Mouse (Mus musculus): Measurements from ENCODE around the gene Gm20388. TPM values are rescaled to one million over a fixed set of nuclear protein-coding genes. Genes with fewer than 3 reads are reported as not detected.

Gene Gm20388
- total and polyA plus RNA-seq, 2 experiments from 2014 or later, result 17.3 TPM; not detected in 1

DNA sequence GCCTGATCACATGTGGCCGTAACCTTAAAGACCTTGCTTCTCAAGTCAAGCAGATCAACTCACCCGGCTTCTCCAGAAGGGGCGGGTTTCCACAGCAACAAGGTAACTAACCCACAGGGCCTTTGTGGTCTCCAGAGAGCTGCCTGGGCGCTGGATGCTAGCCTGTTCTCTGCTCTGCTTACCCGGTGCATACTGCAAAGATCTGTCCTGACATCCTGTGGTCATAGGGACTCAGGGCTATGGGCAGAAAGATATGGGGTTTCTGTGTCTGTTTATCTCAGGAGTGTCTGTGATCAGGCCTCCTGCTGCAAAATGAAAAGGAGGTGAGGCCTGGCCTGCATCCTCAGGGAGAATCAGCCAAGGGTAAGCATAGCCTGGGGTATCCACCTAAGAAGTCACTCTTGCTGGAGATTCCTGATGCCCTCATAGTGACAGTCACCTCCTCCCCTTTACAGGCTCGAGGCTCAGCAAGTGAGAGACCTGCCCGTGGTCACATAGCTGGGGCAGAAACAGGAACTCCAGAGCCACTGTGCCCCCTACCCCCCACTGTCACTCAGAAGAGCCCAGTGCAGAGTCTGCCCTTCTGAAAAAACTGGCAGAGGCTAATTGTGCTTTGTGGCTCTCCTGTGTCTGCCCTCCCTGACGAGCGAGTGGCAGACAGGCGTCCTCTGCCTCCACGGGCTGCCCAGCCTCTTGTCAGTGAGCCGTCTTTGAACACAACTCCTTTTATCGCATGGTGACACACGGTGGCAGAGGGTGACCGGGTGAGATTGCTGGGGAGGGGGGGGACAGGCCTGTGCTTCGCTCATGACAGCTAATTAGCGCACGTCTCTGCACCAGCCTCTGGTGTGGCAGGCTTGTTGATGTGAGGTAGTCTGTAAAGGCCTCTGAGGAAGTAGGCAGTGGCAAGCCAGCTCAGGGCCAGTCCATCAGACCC lies 383.0 kb downstream of the Gm20388 start:
- H3K9me3 ChIP-seq (replicated peaks; ENCODE audit: control insufficient read depth, low read length), result no peaks in the 10 kb centered on the region
- DNase-seq (ENCODE audit: low spot score) (peak; percentile 57), ATAC-seq (ENCODE audit: insufficient read depth, low read depth) (no peak)
- no peak overlapping the region for H3K9ac ChIP-seq (replicated peaks; ENCODE audit: low read depth, low read length)
- peaks cover 56% of the 10 kb centered on the region for H3K4me1 ChIP-seq (ENCODE audit: control insufficient read depth, insufficient read depth)
- H3K4me2 ChIP-seq (ENCODE audit: low read depth, low read length), result no peak overlapping the region
- H3K4me3 ChIP-seq (ENCODE audit: low read depth, low read length), result no peak overlapping the region
- H3K27ac ChIP-seq (ENCODE audit: low read depth), result peak overlapping the region; percentile 56
- no peaks in the 10 kb centered on the region for H3K27me3 ChIP-seq (ENCODE audit: control insufficient read depth, insufficient read depth, low read length)
- H3K36me3 ChIP-seq (replicated peaks; ENCODE audit: control insufficient read depth, insufficient read depth, low read length), result no peaks in the 10 kb centered on the region
- no peak for TF ChIP-seq CTCF (IDR thresholded peaks at IDR 0.05; ENCODE audit: low read depth)
- no peak for TF ChIP-seq EP300 (IDR thresholded peaks at IDR 0.05; ENCODE audit: low read depth)
- 47% methylated on average over 18 of the region's 18 CpGs for WGBS

DNA sequence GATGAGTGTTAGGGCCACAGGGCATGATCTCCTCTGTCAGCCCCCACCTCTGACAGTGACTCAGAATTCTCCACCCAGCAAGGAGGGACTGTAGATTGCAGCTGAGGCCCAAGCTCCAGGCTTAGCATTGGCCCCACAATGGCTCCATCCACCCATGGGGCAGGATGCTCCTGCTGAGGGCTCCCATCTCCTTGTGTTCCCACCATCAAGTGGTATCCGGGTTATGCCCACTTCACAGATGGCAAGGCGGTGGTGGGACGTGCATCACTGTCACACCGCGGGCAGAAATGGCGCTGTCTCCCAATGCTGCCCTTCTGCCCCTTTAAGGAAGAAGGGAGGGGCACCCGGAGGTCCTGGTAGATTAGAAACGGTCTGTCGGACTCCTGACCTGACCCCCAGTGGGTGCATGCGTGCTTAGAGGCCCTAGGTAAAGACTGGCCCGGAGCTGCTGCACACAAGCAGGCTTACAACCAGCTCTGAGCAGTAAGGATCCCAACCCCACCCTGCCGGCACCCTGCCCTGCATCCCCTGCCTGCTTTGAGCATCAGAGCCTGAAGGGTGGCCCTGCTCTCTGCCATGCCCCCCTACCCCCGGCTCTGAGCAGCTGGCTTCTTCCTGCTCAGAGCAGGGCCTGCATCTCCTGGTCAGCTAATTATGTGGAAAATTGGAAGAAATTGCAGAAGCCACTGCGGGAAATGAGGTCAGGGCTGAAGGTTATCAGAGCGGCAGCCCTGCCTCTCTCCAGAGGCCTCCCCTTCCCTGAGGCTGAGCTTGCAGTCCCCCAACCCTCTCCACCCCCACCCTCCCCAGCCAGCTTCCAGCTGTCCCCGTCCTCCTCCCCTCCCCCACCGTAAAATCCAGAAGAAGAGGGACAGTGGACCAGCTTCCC lies 384.6 kb downstream of the Gm20388 start:
- TF ChIP-seq EP300 (IDR thresholded peaks at IDR 0.05; ENCODE audit: low read depth) (no peak), CTCF (IDR thresholded peaks at IDR 0.05; ENCODE audit: low read depth) (no peak)
- Histone ChIP-seq H3K9ac (replicated peaks; ENCODE audit: low read depth, low read length) (no peak overlapping the region), H3K4me3 (ENCODE audit: low read depth, low read length) (no peak overlapping the region), H3K36me3 (replicated peaks; ENCODE audit: control insufficient read depth, insufficient read depth, low read length) (no peaks in the 10 kb centered on the region), H3K27me3 (ENCODE audit: control insufficient read depth, insufficient read depth, low read length) (no peaks in the 10 kb centered on the region), H3K27ac (ENCODE audit: low read depth) (no peak overlapping the region), H3K4me1 (ENCODE audit: control insufficient read depth, insufficient read depth) (peaks cover 49% of the 10 kb centered on the region), H3K9me3 (replicated peaks; ENCODE audit: control insufficient read depth, low read length) (no peaks in the 10 kb centered on the region), H3K4me2 (ENCODE audit: low read depth, low read length) (no peak overlapping the region)
- DNase-seq (ENCODE audit: low spot score) (no peak), ATAC-seq (ENCODE audit: insufficient read depth, low read depth) (no peak)
- WGBS, result 45% methylated on average over 17 of the region's 17 CpGs

DNA sequence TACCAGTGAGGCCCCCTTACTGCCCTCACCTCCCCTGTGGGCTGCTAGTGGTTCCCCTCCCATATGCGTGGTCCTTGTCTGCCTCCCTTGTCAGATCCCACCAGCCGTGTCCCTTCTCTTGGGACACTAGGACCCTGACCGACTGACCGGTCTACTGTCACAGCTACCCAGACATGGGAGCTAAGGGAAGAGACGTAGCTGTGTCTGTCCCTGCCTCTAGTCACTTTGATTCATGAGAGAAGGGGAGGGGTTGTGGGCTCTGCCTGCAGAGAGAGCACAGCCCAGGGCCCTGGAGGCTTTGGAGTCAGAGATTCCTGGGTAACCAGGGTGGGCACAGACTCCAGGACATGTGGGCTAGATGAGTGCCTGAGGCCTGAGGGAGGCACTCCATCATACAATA lies 386.4 kb downstream of the Gm20388 start:
- H3K27ac ChIP-seq (ENCODE audit: low read depth), result no peak overlapping the region
- H3K36me3 ChIP-seq (replicated peaks; ENCODE audit: control insufficient read depth, insufficient read depth, low read length), result no peaks in the 10 kb centered on the region
- H3K4me2 ChIP-seq (ENCODE audit: low read depth, low read length), result no peak overlapping the region
- H3K27me3 ChIP-seq (ENCODE audit: control insufficient read depth, insufficient read depth, low read length), result no peaks in the 10 kb centered on the region
- H3K9ac ChIP-seq (replicated peaks; ENCODE audit: low read depth, low read length), result no peak overlapping the region
- no peak overlapping the region for H3K4me3 ChIP-seq (ENCODE audit: low read depth, low read length)
- no peak for DNase-seq (ENCODE audit: low spot score)
- ATAC-seq (ENCODE audit: insufficient read depth, low read depth), result no peak
- TF ChIP-seq CTCF (IDR thresholded peaks at IDR 0.05; ENCODE audit: low read depth) (no peak), EP300 (IDR thresholded peaks at IDR 0.05; ENCODE audit: low read depth) (no peak)
- H3K9me3 ChIP-seq (replicated peaks; ENCODE audit: control insufficient read depth, low read length), result no peaks in the 10 kb centered on the region
- H3K4me1 ChIP-seq (ENCODE audit: control insufficient read depth, insufficient read depth), result peaks cover 42% of the 10 kb centered on the region
- 69% methylated on average over 5 of the region's 5 CpGs for WGBS

DNA sequence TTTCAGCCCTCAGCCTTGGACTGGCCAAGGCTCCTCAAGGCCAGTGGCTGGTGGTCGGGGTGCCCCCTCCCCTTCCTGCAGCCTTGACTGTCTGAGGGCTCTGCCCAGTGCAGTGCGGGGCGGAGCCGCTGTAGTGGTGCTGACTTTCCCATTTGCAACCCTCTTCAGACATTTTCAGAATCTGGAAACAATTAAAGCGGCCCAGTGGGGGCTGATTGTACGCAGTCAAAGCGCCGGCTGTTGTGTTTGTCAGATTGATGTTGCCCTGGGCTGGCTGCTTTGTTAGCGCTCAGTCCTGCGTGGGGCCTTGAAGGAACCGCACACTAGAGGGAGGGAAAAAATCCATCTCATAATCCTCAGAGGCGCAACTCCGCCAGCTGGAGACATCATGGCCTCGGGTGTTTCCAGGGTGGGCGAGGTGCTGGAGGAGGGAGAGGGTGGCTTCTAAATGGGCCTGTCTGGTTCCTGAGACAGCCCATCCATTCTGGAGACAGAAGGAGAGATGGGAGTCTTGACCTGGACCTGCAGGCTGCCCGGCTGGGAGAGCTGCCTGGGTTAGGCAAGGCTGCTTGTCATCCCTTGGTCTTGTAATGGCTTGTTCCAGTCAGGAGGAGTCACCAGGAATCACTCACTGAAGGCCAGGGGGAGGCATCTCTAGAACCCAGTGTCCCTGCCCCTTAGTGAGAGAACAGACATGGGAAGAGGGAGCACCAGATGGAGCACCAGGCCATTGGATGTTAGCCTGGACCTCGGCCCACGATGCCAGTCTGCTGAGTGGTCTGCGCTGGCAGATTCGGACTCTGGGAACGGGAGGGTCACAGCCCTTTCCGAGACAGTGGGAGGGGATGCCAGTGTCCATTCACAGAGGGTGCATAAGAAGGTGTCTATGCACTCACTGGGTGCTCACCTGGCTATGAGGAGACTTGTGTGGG lies 388.2 kb downstream of the Gm20388 start:
- H3K9ac ChIP-seq (replicated peaks; ENCODE audit: low read depth, low read length), result no peak overlapping the region
- H3K27ac ChIP-seq (ENCODE audit: low read depth), result no peak overlapping the region
- no peaks in the 10 kb centered on the region for H3K27me3 ChIP-seq (ENCODE audit: control insufficient read depth, insufficient read depth, low read length)
- H3K9me3 ChIP-seq (replicated peaks; ENCODE audit: control insufficient read depth, low read length), result no peaks in the 10 kb centered on the region
- 76% methylated on average over 22 of the region's 22 CpGs for WGBS
- H3K36me3 ChIP-seq (replicated peaks; ENCODE audit: control insufficient read depth, insufficient read depth, low read length), result no peaks in the 10 kb centered on the region
- no peak overlapping the region for H3K4me3 ChIP-seq (ENCODE audit: low read depth, low read length)
- no peak overlapping the region for H3K4me2 ChIP-seq (ENCODE audit: low read depth, low read length)
- ATAC-seq (ENCODE audit: insufficient read depth, low read depth) (no peak), DNase-seq (ENCODE audit: low spot score) (no peak)
- TF ChIP-seq EP300 (IDR thresholded peaks at IDR 0.05; ENCODE audit: low read depth), result no peak
- no peak for TF ChIP-seq CTCF (IDR thresholded peaks at IDR 0.05; ENCODE audit: low read depth)
- H3K4me1 ChIP-seq (ENCODE audit: control insufficient read depth, insufficient read depth), result peaks cover 27% of the 10 kb centered on the region
